Mouse (Mus musculus) liver, adult 2 months (tissue): ENCODE measurements around the gene Dync1i2.

Experiments
- CTCF ChIP-seq: fragments of 200-500 bp; IDR thresholded peaks from 2 replicates; pipeline ENCODE4 v1.5.1; 2011; ENCODE audit warnings: low read depth, low read length, control low read depth
- POLR2A ChIP-seq: fragments of 200-500 bp; IDR thresholded peaks from 2 replicates; pipeline ENCODE4 v1.6.1; 2011; ENCODE audit warnings: low read length, control low read depth; ENCODE audit not compliant: insufficient read depth; ENCODE audit errors: extremely low read depth

DNA sequence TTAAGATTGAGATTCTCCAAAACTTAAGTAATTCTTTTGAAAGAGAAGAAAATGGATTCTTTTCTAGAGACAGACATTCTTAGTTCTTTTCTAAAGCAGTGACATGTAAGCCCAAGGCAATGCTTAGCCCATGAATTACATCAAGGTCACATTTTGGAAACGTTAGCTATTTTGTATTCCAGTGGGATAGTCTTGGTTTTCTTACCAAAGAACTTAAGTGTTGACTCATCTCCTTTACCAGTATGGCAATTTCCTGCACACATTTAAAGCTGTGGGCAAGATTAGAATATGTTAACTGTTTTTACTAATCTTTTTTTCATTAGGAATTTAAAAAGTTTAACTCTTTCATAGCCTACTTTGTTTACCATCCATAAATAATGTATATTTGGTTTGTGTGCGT lies 21.5 kb downstream of the Dync1i2 start:
- TF ChIP-seq POLR2A (no peak), CTCF (no peak)
